Mouse (Mus musculus) layer of hippocampus, adult 18-20 months (tissue): ENCODE measurements around the gene Tpx2. TPM values are rescaled to one million over a fixed set of nuclear protein-coding genes. Genes with fewer than 3 reads are reported as not detected.

Experiments
- DNase-seq, 2 experiments: peaks; one replicate each; pipeline ENCODE4 v3.0.0; 2022; ENCODE audit warnings: low spot score in 2 of 2
- microRNA-seq, 2 experiments: library from miRNA; unstranded; fragments of <30 nt; microRNA quantifications; one replicate each; pipeline ENCODE4 v1.2.0; 2021
- total RNA-seq, 2 experiments: library from RNA; stranded (reverse); gene quantifications; 2 replicates each; pipeline ENCODE4 v1.2.3; 2021

The Tpx2 gene
- total RNA-seq, 2 experiments from 2014 or later, result 1.6 to 1.9 TPM

- DNase-seq, result no peak
Measured at GRCm38 (mm10) chr2:152942898-152943515, 95.2 kb downstream of the Tpx2 start.

GRCm38 (mm10) chr2:152943568-152943967 lies 95.8 kb downstream of the Tpx2 start:
- no peak for DNase-seq

DNA sequence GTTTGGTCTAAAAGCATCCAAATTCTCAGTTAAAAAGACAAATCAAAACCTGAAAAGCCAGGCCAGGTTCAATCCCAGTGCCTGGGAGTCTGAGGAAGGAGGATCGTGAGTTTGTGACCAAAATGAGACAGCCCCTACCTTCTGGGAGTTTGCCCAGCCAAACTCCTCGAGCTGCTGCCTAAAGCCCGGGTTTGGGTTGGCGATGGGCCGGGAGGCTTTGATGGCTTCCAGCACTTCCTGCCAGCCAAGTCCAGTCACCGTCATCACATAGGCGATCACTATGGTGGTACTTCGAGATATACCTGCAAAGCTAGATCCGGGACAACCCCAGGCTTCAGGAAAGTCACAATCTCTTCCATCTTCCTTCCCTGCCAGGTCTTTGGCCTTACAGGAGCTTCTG lies 96.2 kb downstream of the Tpx2 start:
- DNase-seq, result no peak

Small RNA genes within 50 kb of the gene (microRNA-seq; reads per million reads assigned to microRNA genes)
- gene Mir5622, result 0 reads per million in 2 experiments

Other genes with a start within 250 kb of the Tpx2 start
- not detected for gene Defb45, start 248.6 kb upstream of the Tpx2 start, total RNA-seq
- gene Defb36, start 243.6 kb upstream of the Tpx2 start, total RNA-seq, result not detected
- not detected for gene Defb25, start 224.9 kb upstream of the Tpx2 start, total RNA-seq
- gene Rem1, start 221.0 kb upstream of the Tpx2 start, total RNA-seq, result under 1 TPM; 0.74 to 0.79 TPM
- 10 to 100 TPM; 75.0 to 76.0 TPM for gene H13, start 178.5 kb upstream of the Tpx2 start, total RNA-seq
- 10 to 100 TPM; 18.3 to 19.2 TPM for gene Mcts2, start 160.9 kb upstream of the Tpx2 start, total RNA-seq
- gene Id1, start 111.7 kb upstream of the Tpx2 start, total RNA-seq, result 10 to 100 TPM; 19.5 to 22.3 TPM
- gene Cox4i2, start 93.8 kb upstream of the Tpx2 start, total RNA-seq, result 1 to 10 TPM; 1.1 to 2.3 TPM
- 100 to 1,000 TPM; 134 to 146 TPM for gene Bcl2l1, start 16.2 kb upstream of the Tpx2 start, total RNA-seq
- gene Mylk2, start 63.4 kb downstream of the Tpx2 start, total RNA-seq, result not detected
- gene Foxs1, start 85.2 kb downstream of the Tpx2 start, total RNA-seq, result under 1 TPM; 0.58 to 0.89 TPM
- gene Dusp15, start 103.7 kb downstream of the Tpx2 start, total RNA-seq, result 10 to 100 TPM in 1 of 2 experiments, 1 to 10 TPM in 1; 10.0 to 10.8 TPM
- 1 to 10 TPM in 1 of 2 experiments, under 1 TPM in 1; 0.94 to 1.3 TPM for gene Ttll9, start 114.5 kb downstream of the Tpx2 start, total RNA-seq
- 10 to 100 TPM; 40.5 to 42.9 TPM for gene Pdrg1, start 167.5 kb downstream of the Tpx2 start, total RNA-seq
- gene Xkr7, start 183.9 kb downstream of the Tpx2 start, total RNA-seq, result 1 to 10 TPM; 1.4 to 2.5 TPM
- 1 to 10 TPM; 2.2 to 3.1 TPM for gene Ccm2l, start 218.0 kb downstream of the Tpx2 start, total RNA-seq